Mouse (Mus musculus) T-cell, adult 2 months (primary cell): ENCODE results near the gene L3mbtl1.

Source experiments
- DNase-seq: peaks from one replicate; pipeline ENCODE4 v3.0.0; 2022; ENCODE audit warnings: low spot score

L3mbtl1 gene

GRCm38 (mm10) chr2:162998528-162999230 lies 55.4 kb downstream of the L3mbtl1 start:
- peak; percentile 36 for DNase-seq

- DNase-seq, result peak; percentile 14
These were observed 56.5 kb downstream of the L3mbtl1 start for GRCm38 (mm10) chr2:162999744-163000143.

GRCm38 (mm10) chr2:163001071-163001470 lies 57.8 kb downstream of the L3mbtl1 start:
- no peak for DNase-seq

GRCm38 (mm10) chr2:163007299-163007698 lies 64.0 kb downstream of the L3mbtl1 start:
- DNase-seq, result no peak

GRCm38 (mm10) chr2:163016916-163017743 lies 73.9 kb downstream of the L3mbtl1 start, which contains the start of gene Ift52:
Ift52 (plus strand) TSS chr2:163017354.
- DNase-seq, result peak; percentile 88
